Mouse (Mus musculus) right cerebral cortex, postnatal 14 days (tissue): ENCODE measurements around the gene Bdh2.

Source experiments
- DNase-seq: peaks from one replicate; pipeline ENCODE4 v3.0.0; 2022

The Bdh2 gene

DNA sequence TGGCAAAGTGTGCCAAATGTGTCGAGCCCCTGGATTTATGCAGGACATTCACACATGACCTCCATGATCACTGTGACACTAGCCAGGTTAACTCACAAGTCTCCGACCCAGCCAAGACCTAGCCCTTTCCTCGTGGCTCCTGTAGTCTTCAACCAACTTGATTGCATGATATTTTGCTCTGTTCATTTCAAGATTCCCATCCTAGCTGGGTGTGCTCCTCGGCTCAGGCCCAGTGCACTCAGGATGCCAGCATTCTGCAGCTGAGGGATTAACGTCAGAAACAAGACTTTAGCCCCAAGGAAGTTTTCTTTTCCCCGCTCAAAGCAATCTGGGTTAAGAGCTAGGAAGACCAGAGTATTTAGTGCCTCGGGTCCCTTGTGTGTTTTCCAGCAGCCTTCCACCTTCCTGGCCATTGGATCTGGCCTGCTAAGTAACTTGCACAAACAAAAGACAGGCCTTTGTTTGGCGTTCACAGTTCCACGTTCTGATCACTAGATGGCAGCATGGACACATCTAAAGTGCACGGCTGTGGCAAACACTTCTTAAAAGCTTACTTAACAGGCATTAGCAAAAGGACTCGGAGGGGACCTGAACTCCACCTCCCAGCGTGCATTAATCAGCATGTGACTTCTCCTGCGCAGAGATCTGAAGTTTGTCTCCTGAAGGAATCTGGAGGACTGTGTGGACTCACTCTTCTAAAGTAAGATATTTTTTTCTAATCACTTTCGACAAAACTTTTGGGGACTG, at the start of gene Bdh2:
Gene Bdh2 (plus strand): TSS at position 553 of the 747 bp plus-strand sequence.
- DNase-seq = peak; percentile 52

DNA sequence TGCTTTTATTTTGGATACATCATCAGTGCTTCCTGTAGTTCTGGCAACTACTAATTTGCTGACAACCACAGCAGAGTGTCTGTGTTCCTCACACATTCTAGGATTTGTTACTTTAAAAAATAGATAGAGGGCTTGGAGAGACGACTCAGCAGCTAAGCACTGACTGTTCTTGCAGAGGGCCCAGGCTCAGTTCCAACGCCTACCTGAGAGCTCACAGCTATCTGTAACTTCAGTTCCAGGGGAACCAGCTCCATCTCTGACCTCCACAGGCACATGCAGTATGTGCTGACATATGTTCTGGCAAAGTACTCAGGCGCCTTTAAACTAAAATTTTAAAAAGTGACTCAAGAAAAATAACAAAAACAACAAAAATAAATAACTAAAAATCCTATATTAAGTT, 49.0 kb upstream of the Bdh2 start:
- DNase-seq = no peak

DNA sequence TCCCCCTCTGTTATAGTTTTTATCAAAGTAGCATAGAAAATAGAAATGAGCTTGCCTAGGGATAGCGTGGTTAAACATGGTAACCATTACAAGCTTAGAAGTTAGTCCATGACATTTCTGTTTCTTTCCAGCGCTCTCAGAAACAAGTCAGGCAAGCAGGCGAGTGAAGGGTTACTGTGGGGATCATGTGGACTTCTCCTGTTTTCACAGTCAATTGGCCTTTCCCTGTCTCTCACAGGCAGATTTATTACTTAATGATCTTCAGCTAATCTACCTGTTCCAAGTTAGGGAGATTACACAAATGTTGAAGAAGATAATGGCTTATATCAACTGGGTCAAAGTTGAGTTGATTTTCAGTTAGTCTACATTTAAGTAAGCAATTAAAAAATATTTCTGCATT, 48.6 kb upstream of the Bdh2 start:
- no peak for DNase-seq

- no peak for DNase-seq
Measured at GRCm38 (mm10) chr3:135245733-135246132, 35.3 kb upstream of the Bdh2 start.

GRCm38 (mm10) chr3:135246828-135247227, 34.2 kb upstream of the Bdh2 start:
- no peak for DNase-seq

DNA sequence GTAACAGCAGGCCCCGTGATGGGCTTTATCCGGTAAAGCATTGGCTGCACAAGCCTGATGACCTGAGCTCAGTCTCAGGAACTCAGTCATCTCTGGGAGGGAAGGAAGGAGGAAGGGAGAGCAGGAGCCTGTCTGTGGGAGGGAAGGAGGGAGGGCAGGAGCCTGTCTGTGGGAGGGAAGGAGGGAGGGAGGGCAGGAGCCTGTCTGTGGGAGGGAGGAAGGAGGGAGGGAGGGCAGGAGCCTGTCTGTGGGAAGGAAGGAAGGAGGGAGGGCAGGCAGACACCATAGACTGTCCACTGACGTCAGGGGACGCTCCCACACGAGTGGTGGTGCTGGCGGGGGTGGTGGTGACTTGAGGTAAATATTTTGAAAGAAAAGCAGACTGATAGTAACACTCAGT, 31.9 kb upstream of the Bdh2 start:
- DNase-seq = no peak

DNA sequence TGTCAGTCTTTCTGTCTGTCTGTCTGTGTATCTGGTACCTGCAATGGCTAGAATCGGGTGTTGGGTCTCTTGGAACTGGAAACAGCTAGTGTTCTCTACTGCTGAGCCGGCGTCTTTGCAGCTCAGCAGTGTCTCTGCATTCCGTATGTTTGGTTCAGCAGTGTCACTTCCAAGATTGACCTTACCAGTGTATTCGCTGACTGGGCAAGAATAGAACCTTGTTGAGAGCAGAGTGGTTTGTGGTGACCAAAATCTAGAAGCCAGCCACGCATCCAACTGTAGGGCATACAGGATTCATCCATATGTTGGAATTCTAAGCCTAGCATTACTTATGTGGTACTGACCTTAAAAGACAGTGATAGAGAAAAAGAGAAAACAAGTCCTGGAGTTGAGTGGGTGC, 29.2 kb upstream of the Bdh2 start:
- DNase-seq = no peak

DNA sequence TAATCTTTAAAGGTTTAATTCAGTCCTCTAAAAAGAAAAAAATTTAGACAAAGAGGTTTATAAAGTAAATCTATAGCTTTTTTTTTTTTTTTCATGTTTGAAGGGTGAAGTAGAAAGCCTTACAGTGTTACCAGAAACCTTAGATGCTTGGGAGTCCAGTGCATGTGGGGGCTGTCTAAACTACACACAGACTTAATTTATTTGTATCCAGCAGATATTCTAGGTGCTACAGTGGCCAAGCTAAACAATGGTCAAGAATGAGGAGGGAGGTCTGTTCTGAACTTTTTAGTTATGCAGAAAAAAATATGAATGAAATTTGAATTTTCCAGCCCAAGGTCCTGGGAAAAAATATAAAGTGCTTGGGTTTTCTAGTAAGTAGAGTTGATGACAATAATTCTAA, 26.2 kb upstream of the Bdh2 start:
- DNase-seq = no peak

DNA sequence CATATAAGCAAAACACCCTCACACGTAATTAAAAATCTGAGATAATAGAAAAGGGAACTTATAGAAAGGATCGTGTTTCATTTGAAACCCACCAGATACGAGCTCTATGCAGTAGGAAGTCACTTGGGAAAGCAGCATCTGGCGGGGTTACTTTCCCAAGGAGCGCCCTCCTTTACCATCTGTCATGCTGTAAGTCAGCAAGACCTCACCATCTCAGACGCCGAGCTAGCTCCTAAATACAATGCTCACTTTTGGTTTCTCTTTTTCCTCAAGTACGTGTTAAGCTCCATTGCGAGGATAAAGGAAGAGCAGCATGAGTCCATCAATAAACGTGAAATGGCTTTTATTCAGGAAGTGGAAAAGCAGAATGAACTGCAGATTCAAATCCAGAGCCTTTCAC, 22.1 kb upstream of the Bdh2 start:
- DNase-seq = no peak

DNA sequence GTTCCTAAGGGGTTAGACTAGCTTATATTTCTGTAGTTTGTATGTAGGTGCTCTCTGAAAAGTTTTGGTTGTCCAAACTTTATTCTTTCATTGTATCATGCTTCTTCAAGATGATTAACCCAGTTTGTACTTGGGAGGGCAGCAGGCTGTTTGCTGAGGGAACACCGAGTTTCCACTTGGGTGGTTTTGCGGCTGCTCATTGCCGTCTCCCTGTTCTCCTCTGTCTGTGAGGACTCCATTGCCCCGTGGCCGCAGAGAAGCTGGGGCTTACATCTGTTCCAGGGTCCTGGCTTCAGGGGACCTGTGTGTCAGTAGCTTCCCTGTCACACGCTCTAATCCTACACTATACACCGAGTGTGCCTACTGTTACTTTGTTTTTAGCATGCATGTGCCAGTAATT, 20.8 kb upstream of the Bdh2 start:
- no peak for DNase-seq

DNA sequence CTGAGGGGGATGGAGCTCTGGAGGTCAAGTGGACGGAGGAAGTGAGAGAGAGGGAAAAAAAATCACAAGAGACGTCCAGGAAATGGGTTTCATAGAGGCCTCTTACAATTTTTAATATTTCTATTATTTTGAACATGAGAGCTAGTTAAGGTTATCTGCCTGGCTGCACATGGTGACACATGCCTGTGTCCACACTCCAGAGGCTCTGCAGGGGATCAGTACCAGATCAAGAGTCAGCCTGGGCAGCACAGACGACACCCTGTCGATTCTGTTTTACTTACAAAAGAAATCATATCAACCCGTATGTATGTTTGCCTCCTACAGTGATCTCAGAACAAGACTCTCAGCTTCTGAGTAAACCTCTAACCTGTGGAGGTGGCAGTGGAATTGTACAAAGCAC, 12.4 kb upstream of the Bdh2 start:
- DNase-seq = no peak

GRCm38 (mm10) chr3:135269391-135269990, 11.5 kb upstream of the Bdh2 start:
- DNase-seq = no peak

- DNase-seq = no peak
Measured at GRCm38 (mm10) chr3:135272627-135273026, 8.4 kb upstream of the Bdh2 start.

GRCm38 (mm10) chr3:135273047-135273446, 8.0 kb upstream of the Bdh2 start:
- DNase-seq = no peak

GRCm38 (mm10) chr3:135280160-135280559, 861 bp upstream of the Bdh2 start:
- DNase-seq = no peak

DNA sequence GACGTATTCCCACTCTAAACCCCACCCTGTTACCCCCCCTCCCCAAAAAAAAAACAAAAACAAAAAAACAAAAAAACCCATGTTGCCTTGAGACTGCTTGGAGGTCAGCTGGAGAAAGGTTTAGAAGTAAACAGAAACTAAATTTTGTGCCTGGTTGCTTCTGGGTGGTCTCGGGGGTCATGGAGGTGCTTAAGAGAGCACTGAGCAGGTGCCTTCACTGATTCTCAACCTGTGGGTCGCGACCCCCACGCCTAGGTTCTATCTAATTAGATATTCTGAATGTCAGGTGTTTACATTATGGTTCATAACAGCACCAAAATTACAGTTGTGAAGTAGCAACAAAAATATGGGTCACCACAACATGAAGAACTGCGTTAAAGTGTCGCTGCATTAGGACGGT, 680 bp downstream of the Bdh2 start:
- DNase-seq = no peak

- DNase-seq = no peak
Measured at GRCm38 (mm10) chr3:135285256-135285655, 4.2 kb downstream of the Bdh2 start.

DNA sequence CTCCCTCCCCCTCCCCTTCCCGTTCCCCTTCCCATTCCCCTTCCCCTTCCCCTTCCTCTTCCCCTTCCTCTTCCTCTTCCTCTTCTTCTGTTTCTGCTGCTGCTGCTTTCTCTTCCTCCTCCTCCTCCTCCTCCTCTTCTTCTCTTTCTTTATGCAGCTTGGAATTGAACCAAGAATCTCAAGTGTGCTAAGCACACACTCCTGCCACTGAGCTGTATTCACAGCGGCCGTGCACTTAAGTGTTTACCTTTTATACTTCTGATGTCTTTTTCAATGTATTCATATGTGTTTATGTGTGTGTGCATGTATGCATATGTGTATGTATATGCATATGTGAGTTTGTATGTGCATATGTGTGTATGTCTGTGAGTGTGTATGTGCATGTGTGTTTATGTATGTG, 4.8 kb downstream of the Bdh2 start:
- DNase-seq = no peak

DNA sequence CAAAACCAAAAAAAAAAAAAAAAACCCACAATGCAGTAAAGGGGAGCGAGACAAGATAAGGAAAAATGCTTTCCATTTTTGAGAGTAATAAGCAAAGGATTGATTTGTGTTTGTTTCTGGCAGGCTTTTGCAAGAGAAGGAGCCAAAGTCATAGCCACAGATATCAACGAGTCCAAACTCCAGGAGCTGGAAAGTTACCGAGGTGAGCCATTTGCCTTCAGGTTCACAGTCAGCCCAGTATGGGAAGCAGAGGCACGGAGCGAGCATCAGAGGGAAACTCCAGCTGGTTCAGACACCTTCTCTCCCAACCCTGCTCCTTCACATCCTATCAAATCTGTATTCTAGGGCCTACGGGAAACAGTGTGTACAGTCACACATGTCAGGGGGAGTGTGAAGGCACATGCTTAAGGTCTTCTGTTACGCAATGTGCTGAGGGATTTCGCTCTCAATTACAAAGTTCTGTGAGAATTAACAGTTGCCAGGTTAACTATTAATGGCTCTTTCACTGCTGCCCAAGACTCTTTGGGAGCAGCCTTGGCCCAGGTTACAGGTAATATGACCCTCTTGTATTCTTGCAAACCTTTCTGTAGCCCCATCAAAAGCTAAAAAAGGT, 7.2 kb downstream of the Bdh2 start:
- DNase-seq = no peak

DNA sequence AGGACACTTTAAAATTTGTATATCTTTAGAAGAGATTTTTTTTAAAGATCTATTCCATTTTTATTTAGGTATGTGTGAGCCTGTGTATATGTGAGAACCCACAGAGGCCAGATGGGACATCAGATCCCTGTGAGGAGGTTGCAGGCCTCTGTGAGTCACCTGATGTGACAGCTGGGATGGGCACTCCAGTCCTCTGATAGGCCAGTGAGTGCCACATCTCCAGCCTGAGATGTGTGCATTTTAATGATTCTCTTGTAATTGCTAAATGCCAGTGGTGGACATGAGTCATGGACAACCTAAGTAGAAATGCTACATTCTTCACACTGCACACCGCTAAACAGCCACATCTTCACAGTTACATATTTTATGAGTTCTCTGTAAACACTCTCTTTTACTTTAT, 8.1 kb downstream of the Bdh2 start:
- DNase-seq = no peak

- DNase-seq = peak; percentile 57
Measured at GRCm38 (mm10) chr3:135290249-135290894, 9.4 kb downstream of the Bdh2 start.

GRCm38 (mm10) chr3:135293703-135294102, 12.7 kb downstream of the Bdh2 start:
- DNase-seq = no peak

DNA sequence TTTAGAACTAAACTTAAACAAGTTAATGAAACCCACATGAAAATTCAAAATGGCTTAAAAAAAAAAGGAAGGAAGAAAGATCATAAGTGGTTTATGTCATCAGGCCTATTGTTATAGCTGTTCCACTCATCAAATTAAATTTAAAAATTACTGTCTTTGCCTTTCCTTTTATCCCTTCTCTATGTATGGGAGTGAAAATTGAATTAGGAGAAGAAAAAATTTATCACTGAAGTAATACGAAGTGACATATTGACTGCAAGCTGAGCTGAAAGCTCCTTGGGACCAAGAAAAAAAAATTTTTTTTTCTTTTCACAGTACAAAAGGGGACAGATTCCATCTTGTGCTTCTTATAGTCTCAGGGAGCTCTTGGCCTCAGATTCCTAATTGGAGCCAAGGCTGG, 14.5 kb downstream of the Bdh2 start:
- no peak for DNase-seq

DNA sequence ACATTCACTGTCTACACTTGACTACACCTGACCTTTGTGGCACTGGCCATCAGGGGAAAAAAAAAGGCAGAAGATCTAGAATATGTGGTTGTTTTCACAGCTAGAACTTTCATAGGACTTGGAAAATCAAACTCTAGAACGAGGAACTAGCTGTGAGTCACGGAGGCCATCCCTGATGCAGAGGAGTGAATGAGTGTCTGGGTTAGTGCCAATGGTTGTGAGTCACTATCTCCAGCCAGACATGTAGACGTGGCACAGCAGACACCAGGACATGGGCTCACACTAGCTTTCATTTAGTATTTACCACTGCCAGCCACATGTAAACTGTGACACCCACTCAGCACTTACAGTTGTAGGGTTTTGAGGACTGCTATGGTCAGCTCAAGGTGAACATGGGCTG, 17.5 kb downstream of the Bdh2 start:
- no peak for DNase-seq
